Mouse (Mus musculus) kidney, postnatal 4 days (tissue): ENCODE measurements at regions not wholly inside any gene's neighbourhood (a gene's known extent, or its start where the extent isn't known, plus 50 kb on each side); places are given as distances from the start of the nearest gene placed in this dataset.

ENCODE experiments used
- DNase-seq, 2 experiments: peaks; one replicate each; pipeline ENCODE4 v3.0.0; 2021; ENCODE audit warnings: mixed read lengths in 2 of 2

DNA sequence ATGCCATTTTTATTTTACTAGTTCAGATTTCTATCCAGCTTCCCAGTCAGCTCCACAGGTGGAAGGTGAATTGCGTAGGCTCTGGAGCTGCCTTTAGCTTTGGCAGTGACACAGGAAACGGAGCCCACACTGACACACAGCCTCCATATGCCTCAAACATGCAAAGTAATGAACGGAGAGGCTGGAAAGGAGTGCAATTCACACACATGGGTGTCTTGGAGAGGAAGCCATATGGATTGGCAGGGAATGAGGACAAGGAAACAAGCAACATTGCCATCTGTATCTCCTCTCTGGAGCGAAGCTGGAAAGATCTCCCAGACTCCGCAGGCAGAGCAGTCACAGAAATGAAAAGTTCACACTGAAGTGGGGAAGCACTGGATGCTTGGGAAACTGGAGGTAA lies 201.6 kb upstream of the 4930452B06Rik start:
- no peak for DNase-seq

- DNase-seq: no peak
Measured at GRCm38 (mm10) chr14:8851572-8851971, 185.5 kb upstream of the 4930452B06Rik start.

DNA sequence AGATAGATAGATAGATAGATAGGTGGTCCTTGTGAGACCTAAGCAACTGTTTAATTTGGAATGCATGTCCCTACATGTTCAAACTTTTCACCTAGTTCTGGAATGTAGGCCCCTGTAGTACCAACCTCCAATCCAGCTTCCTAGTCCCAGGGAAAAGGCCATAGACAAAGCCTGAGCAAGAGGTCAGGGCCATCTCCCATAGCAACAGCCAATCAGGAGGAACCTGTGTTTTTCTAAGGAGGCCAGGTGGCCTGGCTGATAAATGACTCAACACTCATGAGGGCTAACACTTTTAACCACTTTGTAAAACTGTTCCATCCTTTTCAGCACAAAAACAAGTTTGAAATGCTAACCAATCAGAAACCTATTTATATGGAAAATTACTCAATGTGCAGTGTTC lies 184.2 kb upstream of the 4930452B06Rik start:
- DNase-seq: no peak

DNA sequence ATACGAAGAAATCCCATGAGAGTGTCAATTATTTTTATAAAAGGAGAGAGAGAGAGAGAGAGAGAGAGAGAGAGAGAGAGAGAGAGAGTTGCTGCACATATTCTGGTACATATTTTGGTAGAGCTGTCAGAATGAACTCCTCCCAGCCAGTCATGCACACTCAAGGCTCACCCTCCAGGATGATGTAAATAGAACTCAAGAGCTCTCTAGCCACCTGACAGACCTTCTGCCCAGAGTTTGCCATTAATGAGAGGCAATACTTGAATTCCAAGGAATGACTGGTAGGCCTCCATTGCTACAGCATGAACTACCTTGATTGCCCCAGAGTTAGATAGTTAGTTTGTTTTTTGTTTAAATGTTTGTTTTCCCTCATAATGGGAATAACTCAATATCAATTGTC lies 167.5 kb upstream of the 4930452B06Rik start:
- no peak for DNase-seq

GRCm38 (mm10) chr14:8800217-8800616 lies 134.2 kb upstream of the 4930452B06Rik start:
- DNase-seq: peak in 1 of 2 experiments; percentile 1

GRCm38 (mm10) chr14:8789348-8789747 lies 123.3 kb upstream of the 4930452B06Rik start:
- DNase-seq: no peak

DNA sequence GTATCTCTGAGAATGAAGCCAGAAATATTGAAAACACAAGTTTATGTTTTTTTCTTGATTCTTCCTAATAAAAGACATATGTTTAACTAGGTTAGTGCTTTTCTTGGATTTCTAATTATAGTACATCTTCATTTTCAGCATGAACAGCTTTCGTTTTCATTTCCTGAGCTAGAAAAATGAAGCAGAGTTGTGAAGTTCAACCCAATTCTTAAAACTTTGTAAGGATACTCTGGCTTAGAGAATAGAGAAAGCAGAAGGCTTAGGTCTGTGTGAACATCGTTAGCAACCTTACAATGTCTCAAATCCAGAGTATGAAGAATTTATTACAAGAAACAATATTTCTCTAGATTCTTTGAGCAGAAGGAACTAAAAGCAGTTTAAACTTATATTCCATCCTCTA lies 94.5 kb upstream of the 4930452B06Rik start:
- no peak for DNase-seq

GRCm38 (mm10) chr14:8736831-8737230 lies 70.8 kb upstream of the 4930452B06Rik start:
- DNase-seq: no peak

DNA sequence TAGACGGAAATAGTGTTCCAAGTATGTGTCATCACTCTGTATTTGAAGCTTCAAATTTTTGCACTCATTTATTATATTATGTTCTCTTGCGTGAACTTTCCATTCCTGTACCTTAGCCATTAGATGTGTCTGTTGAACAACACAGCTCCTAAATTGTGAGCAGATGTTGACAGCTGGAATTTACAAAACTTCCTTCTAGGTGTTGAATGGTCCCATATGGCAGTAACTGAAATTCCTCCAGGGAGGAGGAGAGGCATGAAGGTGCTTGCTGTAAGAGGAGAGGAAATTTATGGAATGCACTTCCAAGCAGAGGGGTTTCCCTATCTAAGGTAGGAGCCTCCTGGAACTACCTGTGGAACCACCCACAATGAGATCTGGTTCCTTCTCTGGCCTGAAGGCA lies 67.2 kb upstream of the 4930452B06Rik start:
- DNase-seq: no peak

DNA sequence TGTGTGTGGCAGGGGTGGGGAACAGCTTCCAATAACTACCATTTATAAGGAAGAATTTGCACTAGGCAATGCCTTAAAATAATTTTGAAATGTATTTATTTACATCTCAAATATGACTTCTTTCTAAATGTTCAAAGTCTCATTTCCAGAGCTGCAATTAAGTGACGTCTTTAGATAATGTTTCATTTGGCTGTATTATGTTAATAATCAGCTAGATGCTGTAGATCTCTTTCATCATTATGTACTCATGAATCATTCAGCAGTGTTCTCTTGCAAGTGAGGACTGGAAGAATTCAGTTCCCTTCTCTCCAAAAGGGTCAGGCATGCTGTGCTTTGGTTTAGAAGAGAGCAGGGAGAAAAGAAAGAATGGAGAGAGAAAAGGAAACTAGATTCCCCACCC lies 61.3 kb upstream of the 4930452B06Rik start:
- DNase-seq: no peak
